Mouse (Mus musculus) left cerebral cortex, adult 8-10 months (tissue): Measurements from ENCODE around the gene Txndc9. TPM values are rescaled to one million over a fixed set of nuclear protein-coding genes. Genes with fewer than 3 reads are reported as not detected.

Source experiments
- DNase-seq, 2 experiments: peaks; one replicate each; pipeline ENCODE4 v3.0.0; 2022; ENCODE audit warnings: low spot score in 2 of 2
- total RNA-seq, 4 experiments: library from RNA; stranded (reverse); gene quantifications; 2 replicates each; pipeline ENCODE4 v1.2.4; 2022

The Txndc9 gene
- 10 to 100 TPM; 57.1 to 62.3 (median 61.7) TPM for total RNA-seq

GRCm38 (mm10) chr1:37997867-37998266 lies at the start of gene Txndc9, which contains the start of gene Eif5b:
TSS of gene Txndc9 (minus strand) at chr1:37997893.
TSS of gene Eif5b (plus strand) at chr1:37998010.
- DNase-seq, result peak; percentile 83 to 96

- no peak for DNase-seq
These were observed 41.2 kb upstream of the Txndc9 start for GRCm38 (mm10) chr1:38038898-38039297.

GRCm38 (mm10) chr1:38037375-38037774 lies 39.7 kb upstream of the Txndc9 start:
- no peak for DNase-seq

- no peak for DNase-seq
These were observed 37.8 kb upstream of the Txndc9 start for GRCm38 (mm10) chr1:38035521-38035920.

GRCm38 (mm10) chr1:38031391-38031790 lies 33.7 kb upstream of the Txndc9 start:
- no peak for DNase-seq

- DNase-seq, result no peak
These were observed 29.6 kb upstream of the Txndc9 start for GRCm38 (mm10) chr1:38027301-38027700.

GRCm38 (mm10) chr1:38014551-38015203 lies 17.0 kb upstream of the Txndc9 start:
- DNase-seq, result no peak

GRCm38 (mm10) chr1:38012509-38012908 lies 14.8 kb upstream of the Txndc9 start:
- DNase-seq, result no peak

GRCm38 (mm10) chr1:38012104-38012503 lies 14.4 kb upstream of the Txndc9 start:
- DNase-seq, result no peak

GRCm38 (mm10) chr1:38011647-38012046 lies 14.0 kb upstream of the Txndc9 start:
- no peak for DNase-seq

GRCm38 (mm10) chr1:38006741-38007140 lies 9.0 kb upstream of the Txndc9 start:
- no peak for DNase-seq

GRCm38 (mm10) chr1:38003046-38003445 lies 5.4 kb upstream of the Txndc9 start:
- no peak for DNase-seq

- no peak for DNase-seq
These were observed 4.3 kb upstream of the Txndc9 start for GRCm38 (mm10) chr1:38001956-38002355.

- no peak for DNase-seq
These were observed 3.2 kb upstream of the Txndc9 start for GRCm38 (mm10) chr1:38000844-38001243.

- DNase-seq, result no peak
These were observed 1.9 kb upstream of the Txndc9 start for GRCm38 (mm10) chr1:37999552-37999951.

GRCm38 (mm10) chr1:37998371-37999199 lies 892 bp upstream of the Txndc9 start:
- no peak for DNase-seq

GRCm38 (mm10) chr1:37996877-37997484 lies 712 bp downstream of the Txndc9 start:
- peak; percentile 94 to 98 for DNase-seq

- DNase-seq, result no peak
These were observed 1.5 kb downstream of the Txndc9 start for GRCm38 (mm10) chr1:37996226-37996625.

GRCm38 (mm10) chr1:37987856-37988255 lies 9.8 kb downstream of the Txndc9 start:
- no peak for DNase-seq

GRCm38 (mm10) chr1:37985764-37986323 lies 11.8 kb downstream of the Txndc9 start:
- DNase-seq, result no peak

- DNase-seq, result no peak
These were observed 13.4 kb downstream of the Txndc9 start for GRCm38 (mm10) chr1:37984326-37984725.

- DNase-seq, result no peak
These were observed 20.4 kb downstream of the Txndc9 start for GRCm38 (mm10) chr1:37977303-37977702.
